Mouse (Mus musculus) bone marrow macrophage, adult 2 months (primary cell): ENCODE data around the gene Lrrn4cl.
A peak's percentile ranks its signal among the peaks of the same experiment; 100 is the strongest.

Experiments used
- CTCF ChIP-seq: IDR thresholded peaks from 2 replicates; pipeline ENCODE4 v1.5.1; 2012; ENCODE audit warnings: low read depth, mild to moderate bottlenecking, low read length, moderate library complexity
- POLR2A ChIP-seq: IDR thresholded peaks from 2 replicates; pipeline ENCODE4 v1.6.1; 2012; ENCODE audit warnings: mild to moderate bottlenecking, low read depth, low read length, borderline replicate concordance

- TF ChIP-seq CTCF, result peak; percentile 47
- TF ChIP-seq POLR2A, result no peak
Observed at GRCm38 (mm10) chr19:8837251-8837791, 13.2 kb upstream of the Lrrn4cl start, which contains the start of gene Bscl2.
